Mouse (Mus musculus): ENCODE measurements around the gene Pcsk6.

GRCm38 (mm10) chr7:65862473-65863176 lies 1.1 kb downstream of the Pcsk6 start:
- TF ChIP-seq CTCF (IDR thresholded peaks at IDR 0.05; ENCODE audit: low read depth) (no peak), EP300 (optimal IDR thresholded peaks at IDR 0.05) (no peak)
